Mouse (Mus musculus) megakaryocyte, embryonic 14.5 days (primary cell): ENCODE measurements around the gene Kirrel2.

ENCODE experiments used
- FLI1 ChIP-seq: IDR thresholded peaks from 2 replicates; pipeline ENCODE4 v1.6.1; 2012; ENCODE audit warnings: low read length, inconsistent platforms, mixed read lengths
- GATA1 ChIP-seq: IDR thresholded peaks from 3 replicates; pipeline ENCODE4 v1.6.1; 2012; ENCODE audit warnings: mixed read lengths, low read length, inconsistent platforms, borderline replicate concordance

GRCm38 (mm10) chr7:30453327-30453726 lies 4.2 kb downstream of the Kirrel2 start:
- TF ChIP-seq GATA1 (no peak), FLI1 (no peak)
